Mouse (Mus musculus) inflammation-experienced regulatory T-cells, adult 6 months (primary cell): ENCODE data around the gene Ifrd2. TPM values are rescaled to one million over a fixed set of nuclear protein-coding genes. Genes with fewer than 3 reads are reported as not detected.

Experiments
- ATAC-seq: one replicate; pipeline ENCODE4 v1.8.0; 2017
- polyA plus RNA-seq, 3 experiments: library from polyadenylated mRNA; unstranded; fragments of 100-300 nt; shearing (Covaris generic); gene quantifications; one replicate each; pipeline ENCODE4 v1.2.1; 2017

Ifrd2 gene
- polyA plus RNA-seq, 3 experiments from 2014 or later = 13.7 to 32.0 (median 31.7) TPM

- no peak for ATAC-seq
These were observed 38.1 kb downstream of the Ifrd2 start for GRCm38 (mm10) chr9:107625351-107626128.

- no peak for ATAC-seq
These were observed 38.9 kb downstream of the Ifrd2 start for GRCm38 (mm10) chr9:107626158-107626843.

- no peak for ATAC-seq
These were observed 39.4 kb downstream of the Ifrd2 start for GRCm38 (mm10) chr9:107626844-107627277.

GRCm38 (mm10) chr9:107627387-107628255 is 40.2 kb downstream of the Ifrd2 start:
- no peak for ATAC-seq

GRCm38 (mm10) chr9:107628721-107629410 is 41.4 kb downstream of the Ifrd2 start:
- no peak for ATAC-seq

- ATAC-seq = no peak
These were observed 41.9 kb downstream of the Ifrd2 start for GRCm38 (mm10) chr9:107629411-107629730.

- ATAC-seq = peak; percentile 21
These were observed 42.5 kb downstream of the Ifrd2 start for GRCm38 (mm10) chr9:107629901-107630425.

GRCm38 (mm10) chr9:107630576-107630975 is 43.1 kb downstream of the Ifrd2 start:
- ATAC-seq = no peak

GRCm38 (mm10) chr9:107631311-107631826 is 43.9 kb downstream of the Ifrd2 start:
- ATAC-seq = no peak

- ATAC-seq = no peak
These were observed 44.4 kb downstream of the Ifrd2 start for GRCm38 (mm10) chr9:107631861-107632260.

- ATAC-seq = no peak
These were observed 45.0 kb downstream of the Ifrd2 start for GRCm38 (mm10) chr9:107632478-107632877.

GRCm38 (mm10) chr9:107633091-107633660 is 45.7 kb downstream of the Ifrd2 start:
- ATAC-seq = peak; percentile 75

- peak; percentile 13 for ATAC-seq
These were observed 46.4 kb downstream of the Ifrd2 start for GRCm38 (mm10) chr9:107633661-107634405.

GRCm38 (mm10) chr9:107634406-107635278 is 47.2 kb downstream of the Ifrd2 start:
- no peak for ATAC-seq

GRCm38 (mm10) chr9:107635279-107636028 is 48.0 kb downstream of the Ifrd2 start, which contains the start of gene Gnai2:
Gnai2 (minus strand) TSS chr9:107635367.
- peak; percentile 85 for ATAC-seq

- ATAC-seq = no peak
These were observed 49.6 kb downstream of the Ifrd2 start for GRCm38 (mm10) chr9:107637070-107637469.

- ATAC-seq = no peak
These were observed 52.9 kb downstream of the Ifrd2 start for GRCm38 (mm10) chr9:107640257-107640772.

GRCm38 (mm10) chr9:107641666-107642065 is 54.2 kb downstream of the Ifrd2 start:
- ATAC-seq = no peak
